In the genomic region with DNA sequence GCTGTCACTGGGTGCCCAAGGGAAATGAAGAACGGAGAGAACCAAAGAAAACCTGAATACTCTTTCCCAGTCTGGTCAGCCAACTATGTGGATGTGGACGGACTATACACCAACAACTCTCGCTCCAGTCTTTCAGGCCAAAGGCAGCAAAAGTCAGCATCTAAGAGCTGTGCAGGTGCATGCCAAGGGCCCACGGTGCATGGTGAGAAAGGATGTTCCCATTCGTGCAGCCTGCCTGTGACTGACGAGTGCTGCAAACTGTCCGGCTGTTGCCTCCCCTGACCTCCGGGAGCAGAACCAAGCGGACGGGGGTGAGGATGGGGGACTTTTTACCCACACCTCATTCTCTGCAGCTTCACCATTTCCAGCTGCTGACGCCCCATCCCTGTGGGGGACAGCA, we compare ENCODE assay signal across 12 mouse cellular contexts.
DNase-seq lines count a peak whose midpoint lies in the region; ATAC-seq and TF ChIP-seq lines count a peak whose summit lies in the region.
"Had no signal": no experiment of that assay in that cellular context is flagged by ENCODE, and none has a peak within 500 bp of the region (broad histone marks: within the 10 kb centered on the region; RNA-seq: fewer than 3 reads in every experiment).

No protein-coding gene starts in this region.

- H3K4me2 ChIP-seq in forebrain, embryonic 14.5 days (ENCODE audit: low read length) = no peak overlapping the region
- H3K4me2 ChIP-seq in midbrain, embryonic 14.5 days (ENCODE audit: low read length) = no peak overlapping the region
- H3K4me2 ChIP-seq: embryonic facial prominence, embryonic 12.5 days; heart, embryonic 12.5 days had no signal

- DNase-seq in left cerebral cortex, adult 2 months (ENCODE audit: extremely low spot score in 1 of 2, low spot score in 2 of 2) = no peak
- DNase-seq in left cerebral cortex, postnatal 10 days (ENCODE audit: extremely low spot score in 1 of 2, low spot score in 2 of 2) = no peak
- no peak for DNase-seq in forebrain, embryonic 14.5 days (ENCODE audit: low spot score)
- no peak for DNase-seq in midbrain, embryonic 14.5 days
- DNase-seq in gastrocnemius, postnatal 10 days = no peak
- DNase-seq in cerebellum, adult 18-20 months = no peak
- DNase-seq: B cell, adult 2 months had no signal

- H3K36me3 ChIP-seq in forebrain, embryonic 14.5 days (ENCODE audit: control insufficient read depth, insufficient read depth, low read length) = no peaks in the 10 kb centered on the region
- no peaks in the 10 kb centered on the region for H3K36me3 ChIP-seq in midbrain, embryonic 14.5 days (ENCODE audit: control insufficient read depth, insufficient read depth, low read length)
- H3K36me3 ChIP-seq: embryonic facial prominence, embryonic 12.5 days; heart, embryonic 12.5 days had no signal

- peak overlapping the region; percentile 86 for H3K27ac ChIP-seq in left cerebral cortex, adult 2 months
- 0 out of 2 replicates have a peak overlapping the region, but pooled peaks have one; percentile 2 for H3K27ac ChIP-seq in cortical plate, adult 2 months (ENCODE audit: insufficient read depth, low read length)
- no peak overlapping the region for H3K27ac ChIP-seq in forebrain, embryonic 14.5 days (ENCODE audit: low read depth, low read length)
- no peak overlapping the region for H3K27ac ChIP-seq in midbrain, embryonic 14.5 days (replicated peaks; ENCODE audit: low read depth, low read length)
- H3K27ac ChIP-seq: embryonic facial prominence, embryonic 12.5 days had no signal

- peaks cover 7% of the 10 kb centered on the region; the same call in 1 of the 2 replicates for H3K4me1 ChIP-seq in cortical plate, adult 2 months (ENCODE audit: control insufficient read depth, insufficient read depth, low read length)
- no peaks in the 10 kb centered on the region for H3K4me1 ChIP-seq in forebrain, embryonic 14.5 days (ENCODE audit: control insufficient read depth, insufficient read depth, low read length)
- H3K4me1 ChIP-seq in midbrain, embryonic 14.5 days (ENCODE audit: control insufficient read depth, insufficient read depth, low read length) = no peaks in the 10 kb centered on the region
- H3K4me1 ChIP-seq: embryonic facial prominence, embryonic 12.5 days; megakaryocyte, embryonic 14.5 days had no signal

- no peak overlapping the region for H3K9ac ChIP-seq in forebrain, embryonic 14.5 days (ENCODE audit: low read length)
- no peak overlapping the region for H3K9ac ChIP-seq in midbrain, embryonic 14.5 days (replicated peaks; ENCODE audit: low read length)
- H3K9ac ChIP-seq: embryonic facial prominence, embryonic 12.5 days; heart, embryonic 12.5 days had no signal

- no peaks in the 10 kb centered on the region for H3K27me3 ChIP-seq in forebrain, embryonic 14.5 days (replicated peaks; ENCODE audit: control insufficient read depth, insufficient read depth, low read length)
- no peaks in the 10 kb centered on the region for H3K27me3 ChIP-seq in midbrain, embryonic 14.5 days (ENCODE audit: control insufficient read depth, insufficient read depth, low read length)
- H3K27me3 ChIP-seq: embryonic facial prominence, embryonic 12.5 days; heart, embryonic 12.5 days had no signal

- WGBS in forebrain, embryonic 14.5 days = 84% methylated on average over 11 of the region's 11 CpGs
- WGBS in midbrain, embryonic 14.5 days = 82% methylated on average over 11 of the region's 11 CpGs

- TF ChIP-seq CTCF in left cerebral cortex, adult 2 months (IDR thresholded peaks at IDR 0.05) = no peak
- no peak for TF ChIP-seq CTCF in cortical plate, adult 2 months (IDR thresholded peaks at IDR 0.05; ENCODE audit: extremely low read depth, insufficient read depth, low read length)

- no peak overlapping the region for H3K4me3 ChIP-seq in left cerebral cortex, adult 2 months
- no peak overlapping the region for H3K4me3 ChIP-seq in cortical plate, adult 2 months (ENCODE audit: insufficient read depth, low read length)
- no peak overlapping the region for H3K4me3 ChIP-seq in forebrain, embryonic 14.5 days (ENCODE audit: low read depth, low read length)
- H3K4me3 ChIP-seq in midbrain, embryonic 14.5 days (replicated peaks; ENCODE audit: low read depth, low read length) = no peak overlapping the region
- H3K4me3 ChIP-seq: embryonic facial prominence, embryonic 12.5 days; heart, embryonic 12.5 days; megakaryocyte, embryonic 14.5 days had no signal

- no peak for TF ChIP-seq POLR2A in cortical plate, adult 2 months (IDR thresholded peaks at IDR 0.05; ENCODE audit: extremely low read depth, insufficient read depth, low read length)

- intact Hi-C loops in left cerebral cortex, adult 2 months (cut with DNase I) = loop anchor here (2.0 to 5.0 kb wide), 6 partner anchors 107 to 380 kb away; no protein-coding TSS in a partner anchor
- intact Hi-C loops in left cerebral cortex, postnatal 10 days (cut with DNase I) = loop anchor here (5.0 to 10.0 kb wide), 3 partner anchors 112 to 452 kb away; no protein-coding TSS in a partner anchor

- ATAC-seq in forebrain, embryonic 14.5 days = peak; percentile 27
- peak; percentile 24; the same call in 1 of the 2 replicates for ATAC-seq in midbrain, embryonic 14.5 days (ENCODE audit: low FRiP score, low TSS enrichment)
- ATAC-seq: intestine, postnatal 0 days had no signal

- no peaks in the 10 kb centered on the region for H3K9me3 ChIP-seq in forebrain, embryonic 14.5 days (replicated peaks; ENCODE audit: control insufficient read depth, low read length)
- H3K9me3 ChIP-seq in midbrain, embryonic 14.5 days (ENCODE audit: control insufficient read depth, low read length) = no peaks in the 10 kb centered on the region
- H3K9me3 ChIP-seq: embryonic facial prominence, embryonic 12.5 days; heart, embryonic 12.5 days had no signal

Comparison
In these comparisons a context has a peak if more than half of its experiments do, and no peak if none do; other contexts are left out.
1. H3K27ac ChIP-seq: peak in left cerebral cortex, adult 2 months (single experiment) and cortical plate, adult 2 months (single experiment); none in forebrain, embryonic 14.5 days (single experiment) and midbrain, embryonic 14.5 days (single experiment).